Mouse (Mus musculus): ENCODE data around the gene Mdm2.

The Mdm2 gene

GRCm38 (mm10) chr10:117668546-117669300 is 41.8 kb downstream of the Mdm2 start:
- DNase-seq (ENCODE audit: low read depth), result no peak

DNA sequence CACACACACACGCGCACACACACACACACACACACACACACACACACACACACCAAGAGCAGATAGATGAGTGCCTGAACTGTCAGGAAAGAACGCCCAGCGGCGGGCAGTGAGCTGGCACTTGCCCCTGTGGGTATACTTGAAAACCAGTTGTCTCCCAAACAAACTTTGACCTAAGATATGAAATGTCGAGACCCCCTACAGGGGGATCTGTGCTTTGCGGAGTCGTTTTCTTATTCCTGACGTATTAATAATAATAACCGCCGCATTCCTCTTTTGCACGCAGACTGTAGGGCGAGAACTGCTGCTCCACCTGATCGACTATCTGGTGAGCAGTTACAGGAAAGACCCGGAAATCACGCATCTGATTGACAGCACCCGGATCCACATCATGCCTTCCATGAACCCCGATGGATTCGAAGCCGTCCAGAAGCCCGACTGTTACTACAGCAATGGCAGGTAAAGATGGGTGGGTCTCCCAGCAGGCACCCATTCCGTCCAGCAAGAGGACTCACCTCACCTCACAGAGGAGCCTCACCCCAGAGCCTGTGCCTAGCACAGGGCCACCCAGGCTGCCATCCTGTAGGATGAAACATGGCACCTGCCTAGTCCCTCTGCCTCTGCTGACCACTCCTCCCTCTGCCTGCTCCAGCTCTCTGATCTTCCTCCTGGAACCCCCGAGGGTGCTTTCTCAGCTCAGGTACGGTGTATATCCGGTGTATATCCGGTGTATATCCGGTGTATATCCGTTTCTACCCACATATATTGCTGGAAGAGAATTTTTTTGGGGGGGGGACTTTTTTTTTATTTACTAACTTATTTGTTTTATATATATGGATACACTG is 42.7 kb downstream of the Mdm2 start:
- DNase-seq (ENCODE audit: low read depth), result no peak

- no peak for DNase-seq (ENCODE audit: low read depth)
Observed at GRCm38 (mm10) chr10:117666947-117667630, 43.5 kb downstream of the Mdm2 start.

DNA sequence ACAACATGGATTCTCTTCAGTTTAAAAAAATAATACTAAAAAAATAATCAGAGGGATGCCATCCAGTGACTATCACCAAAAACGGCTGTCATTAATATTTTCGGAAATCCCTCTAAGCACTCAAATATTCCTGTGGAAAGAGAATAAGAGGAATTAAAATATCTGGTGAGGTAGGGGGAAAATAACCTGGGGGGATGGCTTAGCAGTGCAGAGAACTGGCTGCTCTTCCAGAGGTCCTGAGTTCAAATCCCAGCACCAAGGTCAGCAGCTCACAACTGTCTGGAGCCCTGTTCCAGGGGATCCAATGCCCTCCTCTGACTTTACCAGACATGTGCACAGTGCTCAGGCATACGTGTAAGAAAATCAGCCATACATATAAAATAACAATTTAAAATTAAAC is 44.2 kb downstream of the Mdm2 start:
- DNase-seq (ENCODE audit: low read depth), result no peak

DNA sequence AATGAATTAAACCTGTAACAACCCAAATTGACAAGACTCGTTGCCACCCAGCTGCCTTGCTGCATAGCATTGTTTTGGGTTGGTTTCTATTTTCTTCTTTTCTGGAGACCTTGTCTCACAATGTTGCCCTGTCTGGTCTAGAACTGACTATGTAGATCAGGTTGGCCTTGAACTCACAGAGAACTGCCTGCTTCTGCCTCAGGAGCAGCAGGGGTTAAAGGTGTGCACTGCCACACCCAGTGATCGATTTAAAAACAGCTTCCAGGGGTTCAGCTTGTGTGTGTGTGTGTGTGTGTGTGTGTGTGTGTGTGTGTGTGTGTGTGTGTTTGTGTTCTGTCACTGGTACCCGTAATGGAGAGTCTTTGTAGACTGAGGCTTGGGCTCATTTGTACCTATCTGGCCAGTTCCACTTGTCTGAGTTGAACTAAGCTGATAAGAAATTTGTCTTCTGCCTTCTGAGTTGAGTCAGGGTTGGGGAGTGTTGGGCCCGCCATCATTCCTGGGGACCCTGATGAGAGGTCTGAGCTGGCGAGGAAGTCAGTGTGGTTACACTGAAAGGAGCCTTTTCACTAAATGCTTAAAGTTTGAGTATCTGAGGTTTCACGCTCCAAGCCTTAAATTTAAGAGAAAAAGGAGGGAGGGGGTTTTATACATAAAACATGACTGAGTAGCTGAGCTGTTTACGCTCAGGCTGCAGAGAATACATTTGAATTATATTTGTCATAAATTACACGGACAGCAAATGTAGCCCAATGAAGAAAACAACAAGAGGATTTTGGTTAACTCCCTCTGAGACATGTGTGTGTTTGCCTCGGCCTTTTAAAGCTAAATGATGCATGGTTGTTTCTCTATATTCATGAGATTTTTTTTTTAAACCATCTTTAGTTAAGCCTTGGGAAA is 44.9 kb downstream of the Mdm2 start:
- DNase-seq (ENCODE audit: low read depth), result peak; percentile 48

DNA sequence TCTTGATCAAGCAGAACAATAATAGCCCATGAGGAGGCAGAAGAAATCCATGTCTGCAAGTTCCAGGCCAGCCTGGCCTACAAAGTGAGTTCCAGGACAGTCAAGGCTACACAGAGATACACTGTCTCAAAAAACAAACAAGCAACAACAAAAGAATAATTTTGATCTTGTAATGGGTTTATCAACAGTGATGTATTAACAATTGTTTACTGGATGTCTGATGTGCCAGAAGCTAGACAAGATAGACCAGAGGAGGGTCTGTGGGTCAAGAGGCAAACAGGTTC is 45.7 kb downstream of the Mdm2 start:
- DNase-seq (ENCODE audit: low read depth), result no peak

GRCm38 (mm10) chr10:117664208-117664925 is 46.2 kb downstream of the Mdm2 start:
- no peak for DNase-seq (ENCODE audit: low read depth)

DNA sequence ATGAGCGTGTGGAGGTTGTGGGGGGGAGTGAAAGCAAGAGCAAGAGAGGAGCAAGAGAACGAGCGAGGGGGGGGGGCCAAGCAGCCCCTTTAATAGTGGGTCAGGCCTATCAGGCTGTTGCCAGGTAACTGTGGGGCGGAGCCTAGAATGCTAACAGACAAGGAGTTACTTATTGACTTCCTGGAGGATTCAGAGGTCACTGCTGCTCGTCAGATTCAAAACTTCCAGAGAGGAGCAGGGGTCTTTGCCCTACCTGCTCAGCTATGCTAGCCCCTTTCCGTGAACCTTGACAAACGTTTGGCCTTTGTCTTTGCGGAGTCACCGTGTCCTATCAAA is 46.7 kb downstream of the Mdm2 start:
- DNase-seq (ENCODE audit: low read depth), result no peak

DNA sequence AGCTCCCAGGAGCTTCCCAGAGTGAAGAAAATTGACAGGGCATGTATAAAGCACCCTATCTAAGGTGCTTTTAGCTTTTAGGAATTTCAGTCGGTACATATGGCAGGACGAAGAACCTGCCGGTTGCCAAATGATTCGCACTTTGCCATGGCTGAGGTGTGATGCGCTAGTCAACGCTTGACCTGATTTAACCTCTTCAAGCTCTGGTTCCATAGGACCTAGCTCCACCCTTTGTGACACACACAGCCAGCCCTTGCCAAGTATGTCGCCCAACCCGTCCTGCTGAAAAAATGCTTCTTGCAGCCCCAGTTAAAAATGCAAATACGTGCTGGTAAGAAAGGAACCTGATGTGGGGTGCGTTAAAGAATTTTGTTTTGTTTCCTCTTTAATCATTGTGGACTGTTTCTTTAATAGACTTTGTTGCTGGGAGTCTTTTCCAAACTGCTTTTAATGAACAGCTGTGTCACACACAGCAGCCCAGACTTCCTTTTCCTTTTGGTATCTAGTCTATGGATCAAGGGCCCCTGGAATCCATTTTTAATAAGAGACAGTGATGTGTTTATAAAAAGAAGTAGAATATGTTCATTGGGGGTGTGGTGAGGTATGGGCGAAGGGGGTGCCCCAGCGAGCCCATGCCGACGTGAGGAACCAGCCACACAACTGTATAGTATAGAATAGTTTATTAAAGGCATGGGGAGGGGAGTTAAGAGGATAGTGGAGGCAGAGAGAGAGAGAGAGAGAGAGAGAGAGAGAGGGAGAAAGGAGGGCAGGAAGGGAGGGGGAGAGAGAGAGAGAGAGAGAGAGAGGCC is 47.3 kb downstream of the Mdm2 start:
- no peak for DNase-seq (ENCODE audit: low read depth)

GRCm38 (mm10) chr10:117662316-117663055 is 48.1 kb downstream of the Mdm2 start:
- no peak for DNase-seq (ENCODE audit: low read depth)

GRCm38 (mm10) chr10:117659819-117660218 is 50.7 kb downstream of the Mdm2 start:
- peak; percentile 64 for DNase-seq (ENCODE audit: low read depth)

- DNase-seq (ENCODE audit: low read depth), result no peak
Observed at GRCm38 (mm10) chr10:117659430-117659813, 51.1 kb downstream of the Mdm2 start.

- DNase-seq (ENCODE audit: low read depth), result no peak
Observed at GRCm38 (mm10) chr10:117658522-117659429, 51.8 kb downstream of the Mdm2 start.

GRCm38 (mm10) chr10:117657659-117658306 is 52.8 kb downstream of the Mdm2 start:
- DNase-seq (ENCODE audit: low read depth), result no peak

- no peak for DNase-seq (ENCODE audit: low read depth)
Observed at GRCm38 (mm10) chr10:117656985-117657658, 53.4 kb downstream of the Mdm2 start.

- no peak for DNase-seq (ENCODE audit: low read depth)
Observed at GRCm38 (mm10) chr10:117656662-117656962, 53.9 kb downstream of the Mdm2 start.

DNA sequence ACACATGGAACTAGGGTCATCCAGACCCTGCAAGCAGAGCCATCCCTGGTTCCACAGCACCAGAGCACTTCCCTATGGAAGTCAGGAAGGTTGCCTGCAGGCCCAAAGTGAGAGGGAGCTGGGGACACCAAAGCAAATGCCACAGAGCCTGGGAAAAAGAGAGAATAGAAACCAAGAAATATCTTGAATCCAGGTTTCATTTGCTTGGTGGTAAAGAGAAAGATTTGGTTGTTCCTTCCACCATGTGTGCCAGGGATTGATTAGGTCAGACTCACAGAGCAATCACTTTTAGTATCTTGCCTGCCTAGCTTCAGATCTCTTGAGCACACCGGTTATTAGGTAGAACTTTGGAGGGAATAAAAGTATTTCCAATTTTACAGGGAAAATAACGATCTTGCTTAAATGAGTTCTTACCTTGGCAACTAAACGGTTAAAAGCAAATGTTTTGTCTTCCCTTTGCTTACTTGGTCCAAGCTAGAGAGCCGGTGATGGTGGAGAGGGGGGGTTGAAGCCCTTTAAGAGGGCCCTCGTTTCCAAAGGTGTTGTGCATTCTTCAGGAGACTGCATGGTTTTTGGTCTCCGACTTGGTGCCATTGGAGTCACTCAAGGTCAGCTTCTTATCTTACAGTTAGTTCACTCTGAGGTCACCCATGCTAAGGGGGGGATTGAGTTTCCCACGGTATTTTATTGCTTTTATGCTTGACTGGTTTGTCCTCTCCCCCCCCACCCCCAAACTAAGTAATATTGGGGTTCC is 54.5 kb downstream of the Mdm2 start:
- no peak for DNase-seq (ENCODE audit: low read depth)

Data from induced T-regulatory cell, adult 2 months (primary cell).